Mouse (Mus musculus): Measurements from ENCODE around the gene Ppp1cc.
"Not testable (repeated sequence)": the region's sequence is repeated elsewhere in the genome, so short reads cannot be mapped to it uniquely, and the experiment has no call there.

Ppp1cc gene

DNA sequence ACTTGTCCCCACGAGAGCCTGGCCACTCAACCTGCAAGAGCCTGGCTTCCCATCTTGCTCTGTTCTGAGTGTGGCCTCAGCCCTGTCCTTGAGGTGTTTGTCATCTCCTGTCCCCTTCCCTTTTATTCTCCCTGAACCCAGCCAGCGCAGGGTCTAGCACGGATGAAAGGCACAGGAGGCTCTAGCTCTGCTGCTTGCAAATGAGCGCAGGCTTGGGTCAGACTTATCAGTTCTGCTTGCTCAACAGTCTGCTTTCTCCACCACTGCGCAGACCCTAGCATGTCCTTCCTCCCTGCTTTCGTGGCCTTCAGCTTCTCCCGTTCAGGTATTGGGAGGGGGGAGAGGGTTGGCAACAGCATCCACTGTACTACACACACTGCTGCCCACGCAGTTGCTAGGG, 54.0 kb downstream of the Ppp1cc start:
- DNase-seq (ENCODE audit: low spot score in 2 of 2), result no peak

DNA sequence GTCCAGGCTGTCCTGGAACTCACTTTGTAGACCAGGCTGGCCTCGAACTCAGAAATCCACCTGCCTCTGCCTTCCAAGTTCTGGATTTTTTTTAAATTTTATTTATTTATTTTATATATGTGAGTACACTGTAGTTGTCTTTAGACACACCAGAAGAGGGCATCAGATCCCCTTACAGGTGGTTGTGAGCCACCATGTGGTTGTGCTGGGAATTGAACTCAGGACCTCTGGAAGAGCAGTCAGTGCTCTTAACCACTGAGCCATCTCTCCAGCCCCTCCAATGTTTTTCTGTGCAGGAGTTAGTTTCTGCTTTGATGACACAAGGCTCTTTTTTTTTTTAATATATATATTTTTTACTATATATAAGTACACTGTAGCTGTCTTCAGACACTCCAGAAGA, 54.7 kb downstream of the Ppp1cc start:
- not testable (repeated sequence) for DNase-seq (ENCODE audit: low spot score in 2 of 2)

DNA sequence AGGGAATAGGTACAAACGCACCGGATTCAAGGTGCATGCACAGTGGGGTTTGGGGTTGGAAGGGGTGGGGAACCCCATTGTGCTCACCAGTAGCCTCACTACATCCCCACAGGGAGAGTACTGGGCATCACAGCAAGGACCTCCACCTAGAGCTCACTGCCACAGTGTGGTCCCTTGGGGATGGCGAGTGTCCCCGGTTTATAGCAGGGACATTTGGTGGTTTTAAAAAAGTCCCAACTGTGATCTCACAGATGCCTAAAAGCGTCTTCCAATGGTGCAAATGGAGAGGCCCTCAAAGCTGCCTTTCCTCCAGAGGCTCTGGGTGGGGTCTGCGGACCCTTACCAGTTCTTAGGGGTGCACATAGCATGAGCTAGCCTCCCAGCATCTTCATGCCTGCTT, 55.8 kb downstream of the Ppp1cc start:
- DNase-seq (ENCODE audit: low spot score in 2 of 2), result no peak

DNA sequence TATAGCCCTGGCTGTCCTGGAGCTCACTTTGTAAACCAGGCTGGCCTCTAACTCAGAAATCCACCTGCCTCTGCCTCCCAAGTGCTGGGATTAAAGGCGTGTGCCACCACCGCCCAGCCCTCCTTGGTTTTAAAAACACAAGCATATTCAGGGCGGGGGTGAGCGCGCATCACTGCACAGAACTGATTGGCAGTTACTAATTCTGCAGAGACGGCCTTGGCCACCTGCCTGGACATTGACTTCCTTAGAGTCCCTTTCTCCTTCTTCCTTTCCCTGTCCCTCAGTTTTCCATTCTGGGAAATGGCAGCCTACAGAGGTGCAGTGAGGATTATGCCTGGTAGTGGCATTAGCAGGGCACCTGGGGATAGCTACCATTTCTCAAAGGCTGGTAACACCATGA, 59.6 kb downstream of the Ppp1cc start:
- no peak for DNase-seq (ENCODE audit: low spot score in 2 of 2)

GRCm38 (mm10) chr5:122218109-122218905, 60.2 kb downstream of the Ppp1cc start:
- no peak for DNase-seq (ENCODE audit: low spot score in 2 of 2)

GRCm38 (mm10) chr5:122218928-122219327, 60.9 kb downstream of the Ppp1cc start:
- no peak for DNase-seq (ENCODE audit: low spot score in 2 of 2)

DNA sequence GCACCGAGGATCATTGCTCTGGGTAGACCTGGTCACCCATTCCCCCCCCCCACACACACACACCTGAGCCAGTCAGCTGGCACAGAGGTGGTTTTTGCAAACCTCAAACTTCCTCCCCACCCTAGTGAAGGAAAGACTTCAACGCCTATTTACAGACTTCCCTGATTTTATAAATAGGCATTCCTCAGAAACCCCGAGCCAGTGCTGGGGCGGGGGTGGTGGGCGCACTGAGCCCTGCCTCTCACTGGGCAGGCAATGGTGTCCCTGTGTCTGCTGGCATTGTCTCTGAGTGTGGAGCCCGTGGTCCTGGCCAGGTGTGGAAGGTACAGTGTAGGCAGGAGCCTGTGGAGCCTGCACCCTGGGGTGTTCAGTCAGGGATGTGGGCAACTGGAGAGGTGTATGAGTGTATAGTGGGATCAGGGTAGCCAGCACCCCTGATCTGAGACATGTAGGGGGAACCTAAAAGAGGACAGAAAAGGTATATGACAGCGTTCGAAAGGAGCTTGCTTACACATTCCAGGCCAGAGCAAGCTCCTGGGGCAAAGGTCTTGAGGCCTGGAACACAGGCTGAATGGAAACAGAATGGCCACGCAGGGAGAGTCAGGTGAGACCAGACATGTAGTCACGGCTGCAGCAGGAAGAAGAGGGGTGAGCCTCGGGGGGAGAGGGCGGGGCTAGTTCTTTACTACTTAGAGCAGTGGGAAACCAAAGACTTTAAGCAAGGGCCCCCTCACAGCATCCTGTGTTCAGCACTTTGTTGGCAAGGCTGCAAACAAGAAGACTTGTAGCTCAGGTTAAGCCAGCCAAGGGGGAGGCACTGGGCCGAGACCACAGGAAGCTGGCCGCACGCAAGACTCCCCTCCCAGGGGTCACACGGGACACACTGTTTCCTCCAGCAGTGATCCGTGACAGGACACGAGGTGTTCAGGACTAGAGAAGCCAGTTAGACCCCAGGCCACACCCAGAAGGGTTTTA, 61.9 kb downstream of the Ppp1cc start:
- no peak for DNase-seq (ENCODE audit: low spot score in 2 of 2)

GRCm38 (mm10) chr5:122221085-122221484, 63.0 kb downstream of the Ppp1cc start:
- no peak for DNase-seq (ENCODE audit: low spot score in 2 of 2)

DNA sequence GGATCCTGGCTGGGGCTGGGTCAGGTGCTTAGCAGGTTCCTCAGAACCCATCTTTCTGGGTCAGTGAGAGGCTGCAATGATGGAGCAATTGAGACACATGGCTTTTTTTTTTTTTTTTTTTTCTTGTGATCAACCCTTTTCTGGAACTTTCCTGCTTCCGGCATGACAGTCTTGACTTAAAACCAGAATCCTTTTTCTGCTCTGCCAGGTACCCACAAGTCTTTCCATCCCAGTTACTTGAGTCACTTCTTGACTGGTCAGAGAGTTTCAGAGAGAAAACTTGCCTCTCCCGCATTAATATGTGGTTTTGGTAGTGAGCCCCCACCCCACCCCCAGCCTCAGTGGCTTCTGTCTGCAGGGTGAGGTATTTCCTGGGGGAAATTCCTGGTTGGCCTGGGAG, 66.2 kb downstream of the Ppp1cc start:
- no peak for DNase-seq (ENCODE audit: low spot score in 2 of 2)

All from urinary bladder, postnatal 4 days (tissue).